8 mouse cellular contexts compared by ENCODE assay signal in the genomic region with DNA sequence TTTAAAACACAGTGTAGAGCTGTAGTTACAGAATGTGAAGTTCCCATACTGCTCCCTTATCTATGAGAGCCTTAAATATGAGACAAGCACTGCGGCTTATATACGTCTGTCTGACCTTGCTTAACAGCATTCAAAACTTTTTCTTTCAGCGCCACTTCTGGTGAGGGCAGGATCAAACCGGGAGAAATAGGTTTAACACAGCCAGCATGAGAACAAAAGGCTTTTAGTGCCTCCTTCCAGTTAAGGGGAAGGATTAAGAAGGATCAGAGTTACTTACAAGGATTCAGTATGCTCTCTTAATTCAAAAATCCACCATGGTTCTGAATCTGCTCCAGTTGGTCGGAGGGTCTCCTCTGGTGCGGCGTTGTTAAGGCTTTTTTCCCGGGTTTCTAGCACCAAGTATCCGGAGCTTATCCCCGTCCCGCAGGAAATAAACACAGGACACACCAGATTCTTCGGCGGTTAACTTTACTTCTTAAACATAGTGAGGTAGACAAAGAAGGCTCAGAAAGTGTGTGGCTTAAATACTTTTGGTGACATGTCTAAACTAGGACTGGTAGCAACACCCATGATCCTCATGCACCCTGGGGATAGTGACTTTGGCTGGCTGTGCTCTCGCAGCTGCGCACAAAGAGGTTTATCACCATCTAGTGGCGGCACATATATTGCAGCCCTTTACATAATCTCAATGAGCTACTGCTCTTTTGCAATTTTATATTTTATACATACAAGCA. TPM values are rescaled to one million over a fixed set of nuclear protein-coding genes. Genes with fewer than 3 reads are reported as not detected.
A peak's percentile ranks its signal among the peaks of the same experiment; 100 is the strongest.
DNase-seq lines count a peak whose midpoint lies in the region; ATAC-seq and TF ChIP-seq lines count a peak whose summit lies in the region.

No protein-coding gene starts in this region.

- H3K9me3 ChIP-seq in CH12.LX (replicated peaks; ENCODE audit: low read length): no peaks in the 10 kb centered on the region
- peaks cover 17% of the 10 kb centered on the region; the same call in 1 of the 2 replicates for H3K9me3 ChIP-seq in heart, embryonic 14.5 days (ENCODE audit: control insufficient read depth, low read length)
- H3K9me3 ChIP-seq in limb, embryonic 11.5 days (ENCODE audit: control insufficient read depth, low read length): peaks cover 6% of the 10 kb centered on the region
- H3K9me3 ChIP-seq in neural tube, embryonic 11.5 days (ENCODE audit: control insufficient read depth, low read length): peaks cover 7% of the 10 kb centered on the region

- no peaks in the 10 kb centered on the region for H3K79me2 ChIP-seq in CH12.LX (replicated peaks; ENCODE audit: control insufficient read depth, extremely low read depth, insufficient read depth, poor library complexity, severe bottlenecking)

- no peaks in the 10 kb centered on the region for H3K27me3 ChIP-seq in CH12.LX (replicated peaks)
- no peaks in the 10 kb centered on the region for H3K27me3 ChIP-seq in heart, embryonic 14.5 days (ENCODE audit: control insufficient read depth, insufficient read depth, low read length)
- no peaks in the 10 kb centered on the region for H3K27me3 ChIP-seq in limb, embryonic 11.5 days (ENCODE audit: control insufficient read depth, insufficient read depth, low read length)
- H3K27me3 ChIP-seq in neural tube, embryonic 11.5 days (ENCODE audit: control insufficient read depth, insufficient read depth, low read length): no peaks in the 10 kb centered on the region

- H3K4me3 ChIP-seq in CH12.LX (replicated peaks in 1 of 3; ENCODE audit: low read depth in 2 of 3, low read length in 2 of 3, poor library complexity in 1 of 3): no peak overlapping the region
- H3K4me3 ChIP-seq in heart, embryonic 14.5 days (ENCODE audit: control insufficient read depth in 1 of 2, insufficient read depth in 1 of 2, low read depth in 1 of 2, low read length in 2 of 2): peak overlapping the region; percentile 6 to 21; a peak in 3 of 4 replicates
- no peak overlapping the region for H3K4me3 ChIP-seq in limb, embryonic 11.5 days (ENCODE audit: low read depth, low read length)
- H3K4me3 ChIP-seq in neural tube, embryonic 11.5 days (ENCODE audit: low read depth, low read length): no peak overlapping the region

- 37% methylated on average over 16 of the region's 16 CpGs for WGBS in heart, embryonic 14.5 days
- WGBS in limb, embryonic 11.5 days: 49% methylated on average over 16 of the region's 16 CpGs
- WGBS in neural tube, embryonic 11.5 days: 49% methylated on average over 16 of the region's 16 CpGs

- no peak for ATAC-seq in heart, embryonic 14.5 days (ENCODE audit: insufficient number of reproducible peaks, insufficient read depth, low FRiP score, low read depth)
- ATAC-seq in limb, embryonic 11.5 days (ENCODE audit: insufficient number of reproducible peaks, low FRiP score, low TSS enrichment, low read depth): peak; percentile 72; the same call in 1 of the 2 replicates
- ATAC-seq in neural tube, embryonic 11.5 days (ENCODE audit: insufficient read depth, low FRiP score, low TSS enrichment): peak; percentile 73; the same call in 1 of the 2 replicates
- ATAC-seq in granulocyte monocyte progenitor cell, adult 5-6 weeks (replicated peaks; ENCODE audit: poor library complexity, severe bottlenecking): no peak; the same call in 1 of the 2 replicates

- TF ChIP-seq EP300 in CH12.LX (IDR thresholded peaks at IDR 0.05; ENCODE audit: low read length): no peak

- H3K9ac ChIP-seq in CH12.LX (ENCODE audit: insufficient read depth, low read depth): no peak overlapping the region
- no peak overlapping the region for H3K9ac ChIP-seq in heart, embryonic 14.5 days (ENCODE audit: low read length)
- H3K9ac ChIP-seq in limb, embryonic 11.5 days (ENCODE audit: low read length): no peak overlapping the region
- H3K9ac ChIP-seq in neural tube, embryonic 11.5 days (ENCODE audit: low read length): no peak overlapping the region

- peak; percentile 51 for TF ChIP-seq RAD21 in CH12.LX (IDR thresholded peaks at IDR 0.05; ENCODE audit: low read depth, low read length)

- H3K4me1 ChIP-seq in CH12.LX (ENCODE audit: control insufficient read depth in 1 of 2, insufficient read depth in 2 of 2): no peaks in the 10 kb centered on the region
- H3K4me1 ChIP-seq in heart, embryonic 14.5 days (ENCODE audit: control insufficient read depth in 2 of 2, insufficient read depth in 2 of 2, low read length in 2 of 2): no peaks in the 10 kb centered on the region
- no peaks in the 10 kb centered on the region for H3K4me1 ChIP-seq in limb, embryonic 11.5 days (ENCODE audit: control insufficient read depth, insufficient read depth, low read length)
- no peaks in the 10 kb centered on the region for H3K4me1 ChIP-seq in neural tube, embryonic 11.5 days (ENCODE audit: control insufficient read depth, insufficient read depth, low read length)

- no peak overlapping the region for H3K4me2 ChIP-seq in CH12.LX (ENCODE audit: insufficient read depth, low read depth, poor library complexity, severe bottlenecking)
- peak overlapping the region; percentile 42 for H3K4me2 ChIP-seq in heart, embryonic 14.5 days (ENCODE audit: low read length)
- H3K4me2 ChIP-seq in limb, embryonic 11.5 days (ENCODE audit: low read depth, severe bottlenecking): no peak overlapping the region
- no peak overlapping the region for H3K4me2 ChIP-seq in neural tube, embryonic 11.5 days (ENCODE audit: low read depth)

- DNase-seq in cerebellum, postnatal 14 days: peak; percentile 18 to 34
- DNase-seq in cerebellum, postnatal 4 days (ENCODE audit: low spot score in 2 of 2): no peak
- DNase-seq in CH12.LX (ENCODE audit: extremely low read depth): peak; percentile 70
- DNase-seq in c-Kit-positive CD71-positive TER-119-positive erythroid progenitor cells, embryonic 14.5 days (ENCODE audit: low spot score): peak; percentile 29
- DNase-seq in limb, embryonic 11.5 days (ENCODE audit: low spot score): peak; percentile 77
- peak; percentile 50 for DNase-seq in neural tube, embryonic 11.5 days (ENCODE audit: low spot score)

- TF ChIP-seq CTCF in CH12.LX (conservative IDR thresholded peaks at IDR 0.05 in 1 of 2, IDR thresholded peaks at IDR 0.05 in 1 of 2; ENCODE audit: low read depth in 2 of 2, low read length in 2 of 2): peak; percentile 72 to 85

- TF ChIP-seq POLR2A in CH12.LX (IDR thresholded peaks at IDR 0.05; ENCODE audit: low read depth, low read length): no peak

- no peaks in the 10 kb centered on the region for H3K36me3 ChIP-seq in CH12.LX (replicated peaks in 1 of 2; ENCODE audit: control insufficient read depth in 1 of 2, insufficient read depth in 1 of 2, low read length in 1 of 2)
- no peaks in the 10 kb centered on the region for H3K36me3 ChIP-seq in heart, embryonic 14.5 days (ENCODE audit: control insufficient read depth, insufficient read depth, low read length)
- no peaks in the 10 kb centered on the region for H3K36me3 ChIP-seq in limb, embryonic 11.5 days (ENCODE audit: control insufficient read depth, insufficient read depth, low read length)
- no peaks in the 10 kb centered on the region for H3K36me3 ChIP-seq in neural tube, embryonic 11.5 days (ENCODE audit: control insufficient read depth, insufficient read depth, low read length)

- no peak overlapping the region for H3K27ac ChIP-seq in CH12.LX (ENCODE audit: insufficient read depth, low read depth)
- no peak overlapping the region for H3K27ac ChIP-seq in heart, embryonic 14.5 days (replicated peaks in 1 of 2; ENCODE audit: control insufficient read depth in 1 of 2, insufficient read depth in 1 of 2, low read depth in 2 of 2, low read length in 2 of 2)
- H3K27ac ChIP-seq in limb, embryonic 11.5 days (replicated peaks; ENCODE audit: low read depth, low read length): no peak overlapping the region
- H3K27ac ChIP-seq in neural tube, embryonic 11.5 days (ENCODE audit: low read depth, low read length): no peak overlapping the region

- dilution Hi-C loops in CH12.LX (cut with MboI; ENCODE audit: extremely low pct_ligation_motif_present, extremely low pct_unique_long_range_greater_than_20kb, low sequenced_read_pairs): no loop called here

- in situ Hi-C loops in CH12.LX (cut with MboI; ENCODE audit: low pct_ligation_motif_present, low pct_unique_long_range_greater_than_20kb, low sequenced_read_pairs): no loop called here

TF ChIP-seq in CH12.LX, 34 proteins besides CTCF, POLR2A, EP300 and RAD21:
- no peak for TF ChIP-seq TCF12 (IDR thresholded peaks at IDR 0.05; ENCODE audit: low read depth, low read length)
- no peak for TF ChIP-seq USF1 (IDR thresholded peaks at IDR 0.05; ENCODE audit: low read depth, low read length)
- TF ChIP-seq ZC3H11A (IDR thresholded peaks at IDR 0.05; ENCODE audit: low read depth, low read length): no peak
- TF ChIP-seq NRF1 (IDR thresholded peaks at IDR 0.05; ENCODE audit: low read depth, low read length): peak; percentile 67
- peak; percentile 49; the same call in 1 of the 2 replicates for TF ChIP-seq SMC3 (IDR thresholded peaks at IDR 0.05; ENCODE audit: low read depth, low read length)
- TF ChIP-seq CHD2 (IDR thresholded peaks at IDR 0.05; ENCODE audit: low read length): no peak
- TF ChIP-seq E2F4 (IDR thresholded peaks at IDR 0.05; ENCODE audit: insufficient replicate concordance, low read depth, low read length): no peak
- TF ChIP-seq JUN (IDR thresholded peaks at IDR 0.05; ENCODE audit: insufficient read depth, low read depth, low read length): no peak
- no peak for TF ChIP-seq ZKSCAN1 (IDR thresholded peaks at IDR 0.05; ENCODE audit: borderline replicate concordance, low read depth, low read length)
- TF ChIP-seq CHD1 (IDR thresholded peaks at IDR 0.05; ENCODE audit: low read depth, low read length): no peak

RNA-seq across cellular contexts. Expression of a gene that starts 22.3 kb away (rescaled TPM):
- total RNA-seq in CH12.LX (2012; rRNA removed) (not detected in 2 replicates), CH12.LX (2014; rRNA removed) (not detected in 2 replicates)
- polyA plus RNA-seq in CH12.LX (2012; ENCODE audit: insufficient read length, low read depth): not detected in 2 replicates
- polyA plus RNA-seq in heart, embryonic 14.5 days (2014; fragmentation: Nextera tagmentation; extraction: Ambion mirVana): not detected in 2 replicates
- not detected in 2 replicates for polyA plus RNA-seq in limb, embryonic 11.5 days (2014; fragmentation: Nextera tagmentation; extraction: Ambion mirVana)
- not detected in 2 replicates for polyA plus RNA-seq in neural tube, embryonic 11.5 days (2014; fragmentation: Nextera tagmentation; extraction: Ambion mirVana)
- not detected in 2 replicates for total RNA-seq in granulocyte monocyte progenitor cell, adult 5-6 weeks (2014; fragmentation: Nextera tagmentation)
- not detected in 2 replicates for total RNA-seq in granulocyte monocyte progenitor cell, adult 5-6 weeks (2017)

RNA-seq across cellular contexts. Expression of a gene that starts 30.4 kb away (rescaled TPM):
- not detected in 2 replicates for total RNA-seq in CH12.LX (2012; rRNA removed)
- not detected in 2 replicates for total RNA-seq in CH12.LX (2014; rRNA removed)
- polyA plus RNA-seq in CH12.LX (2012; ENCODE audit: insufficient read length, low read depth): not detected in 2 replicates
- polyA plus RNA-seq in heart, embryonic 14.5 days (2014; fragmentation: Nextera tagmentation; extraction: Ambion mirVana): 0.36 and 0.69 TPM in 2 replicates
- not detected in 2 replicates for polyA plus RNA-seq in limb, embryonic 11.5 days (2014; fragmentation: Nextera tagmentation; extraction: Ambion mirVana)
- not detected in 2 replicates for polyA plus RNA-seq in neural tube, embryonic 11.5 days (2014; fragmentation: Nextera tagmentation; extraction: Ambion mirVana)
- not detected in 2 replicates for total RNA-seq in granulocyte monocyte progenitor cell, adult 5-6 weeks (2014; fragmentation: Nextera tagmentation)
- total RNA-seq in granulocyte monocyte progenitor cell, adult 5-6 weeks (2017): not detected in 2 replicates

Comparison
In these comparisons a context has a peak if more than half of its experiments do, and no peak if none do; other contexts are left out.
1. DNase-seq: peak in cerebellum, postnatal 14 days (2 of 2), CH12.LX (single experiment), c-Kit-positive CD71-positive TER-119-positive erythroid progenitor cells, embryonic 14.5 days (single experiment), limb, embryonic 11.5 days (single experiment) and neural tube, embryonic 11.5 days (single experiment); none in cerebellum, postnatal 4 days (0 of 2).
2. H3K4me3 ChIP-seq: peak in heart, embryonic 14.5 days (2 of 2); none in CH12.LX (0 of 3), limb, embryonic 11.5 days (single experiment) and neural tube, embryonic 11.5 days (single experiment).
3. ATAC-seq: peak in limb, embryonic 11.5 days (single experiment) and neural tube, embryonic 11.5 days (single experiment); none in heart, embryonic 14.5 days (single experiment) and granulocyte monocyte progenitor cell, adult 5-6 weeks (single experiment).